Mouse (Mus musculus) bone marrow, adult 2 months (tissue): ENCODE measurements around the gene Clpsl2.

ENCODE experiments used
- CTCF ChIP-seq: fragments of 200-500 bp; IDR thresholded peaks from 2 replicates; pipeline ENCODE4 v1.5.1; 2011; ENCODE audit warnings: low read length, control low read depth; ENCODE audit not compliant: control insufficient read depth, insufficient read depth
- POLR2A ChIP-seq: fragments of 200-500 bp; IDR thresholded peaks from 2 replicates; pipeline ENCODE4 v1.6.1; 2011; ENCODE audit warnings: low read depth, mild to moderate bottlenecking, control low read depth, low read length, borderline replicate concordance; ENCODE audit not compliant: control insufficient read depth

DNA sequence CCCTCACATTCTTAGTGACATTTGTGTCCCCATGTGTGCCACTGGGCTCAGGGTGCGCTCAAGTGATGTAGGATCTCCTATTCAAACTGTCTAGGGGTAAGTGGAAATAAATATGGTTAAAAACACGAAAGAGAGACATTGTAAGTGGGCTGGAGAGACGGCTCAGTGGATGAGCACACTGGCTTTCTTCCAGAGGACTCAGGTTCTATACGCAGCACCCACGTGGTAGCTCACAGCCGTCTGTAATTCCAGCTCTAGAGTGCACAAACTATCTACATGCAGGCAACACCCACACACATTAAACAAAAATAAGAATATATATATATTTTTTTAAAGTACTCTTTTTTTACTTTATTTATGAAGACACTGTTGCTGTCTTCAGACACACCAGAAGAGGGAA is 23.7 kb downstream of the Clpsl2 start:
- TF ChIP-seq CTCF = no peak
- no peak for TF ChIP-seq POLR2A
